ENCODE assay signal across 12 mouse cellular contexts in the genomic region with DNA sequence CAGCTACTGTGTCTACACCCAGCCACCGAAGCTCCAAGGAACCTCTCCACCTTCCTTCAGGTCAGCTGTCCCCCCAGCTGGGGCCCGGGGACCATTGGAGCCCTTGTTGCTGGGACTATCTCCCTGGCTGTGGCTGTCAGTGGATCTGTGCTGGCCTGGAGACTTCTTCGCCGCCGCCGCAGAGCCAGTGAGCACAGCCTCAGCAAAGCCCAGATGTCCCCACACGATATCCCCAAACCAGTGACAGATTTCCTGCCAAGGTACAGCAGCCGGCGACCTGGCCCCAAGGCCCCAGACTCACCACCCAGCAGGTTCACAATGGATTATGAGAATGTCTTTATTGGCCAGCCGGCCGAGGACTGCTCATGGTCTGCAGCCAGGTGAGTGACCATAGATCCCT. TPM values are rescaled to one million over a fixed set of nuclear protein-coding genes. Genes with fewer than 3 reads are reported as not detected.
DNase-seq lines count a peak whose midpoint lies in the region; ATAC-seq and TF ChIP-seq lines count a peak whose summit lies in the region.
"Had no signal": no experiment of that assay in that cellular context is flagged by ENCODE, and none has a peak within 500 bp of the region (broad histone marks: within the 10 kb centered on the region; RNA-seq: fewer than 3 reads in every experiment).

No protein-coding gene starts in this region.

- H3K9ac ChIP-seq in liver, embryonic 15.5 days = peak overlapping the region; percentile 39
- H3K9ac ChIP-seq in intestine, postnatal 0 days (ENCODE audit: low read depth, low read length) = no peak overlapping the region
- H3K9ac ChIP-seq: forebrain, embryonic 15.5 days had no signal

- DNase-seq in cerebellum, adult 11-12 months = peak; percentile 7
- no peak for DNase-seq in cerebellum, postnatal 25 days
- DNase-seq in lung, adult 2 months = no peak
- DNase-seq in lung, postnatal 14 days = no peak
- DNase-seq in left cerebral cortex, adult 9 months (ENCODE audit: low spot score in 2 of 2) = no peak
- DNase-seq: kidney, adult 8-10 months; left cerebral cortex, postnatal 4 days had no signal

- peak; percentile 41 for ATAC-seq in common myeloid progenitor, adult 5-6 weeks (replicated peaks; ENCODE audit: low read depth, poor library complexity, severe bottlenecking)
- ATAC-seq in liver, embryonic 15.5 days (ENCODE audit: insufficient read depth) = no peak
- no peak for ATAC-seq in intestine, postnatal 0 days
- ATAC-seq: forebrain, embryonic 15.5 days had no signal

- no peaks in the 10 kb centered on the region for H3K4me1 ChIP-seq in lung, adult 2 months (ENCODE audit: control insufficient read depth, insufficient read depth, low read length)
- peaks cover 95% of the 10 kb centered on the region for H3K4me1 ChIP-seq in liver, embryonic 15.5 days (replicated peaks)
- no peaks in the 10 kb centered on the region for H3K4me1 ChIP-seq in intestine, postnatal 0 days (replicated peaks; ENCODE audit: control insufficient read depth, insufficient read depth, low read length)
- H3K4me1 ChIP-seq: forebrain, embryonic 15.5 days had no signal

- H3K4me2 ChIP-seq in liver, embryonic 15.5 days = peak overlapping the region; percentile 58
- no peak overlapping the region; the same call in 1 of the 2 replicates for H3K4me2 ChIP-seq in intestine, postnatal 0 days (replicated peaks; ENCODE audit: low read depth)
- H3K4me2 ChIP-seq: forebrain, embryonic 15.5 days; heart, embryonic 11.5 days had no signal

- no peaks in the 10 kb centered on the region for H3K36me3 ChIP-seq in liver, embryonic 15.5 days (replicated peaks)
- H3K36me3 ChIP-seq in intestine, postnatal 0 days (ENCODE audit: control insufficient read depth, insufficient read depth) = no peaks in the 10 kb centered on the region
- H3K36me3 ChIP-seq: forebrain, embryonic 15.5 days had no signal

- H3K9me3 ChIP-seq in liver, embryonic 15.5 days (replicated peaks) = no peaks in the 10 kb centered on the region
- no peaks in the 10 kb centered on the region for H3K9me3 ChIP-seq in intestine, postnatal 0 days (ENCODE audit: control insufficient read depth)
- H3K9me3 ChIP-seq: forebrain, embryonic 15.5 days had no signal

- peak overlapping the region; percentile 83 for H3K27ac ChIP-seq in liver, embryonic 15.5 days (replicated peaks)
- no peak overlapping the region for H3K27ac ChIP-seq in intestine, postnatal 0 days (ENCODE audit: low read depth, low read length)
- H3K27ac ChIP-seq: forebrain, embryonic 15.5 days had no signal

- no peak for TF ChIP-seq POLR2A in lung, adult 2 months (IDR thresholded peaks at IDR 0.05; ENCODE audit: borderline replicate concordance, extremely low read depth, low read depth, low read length)

- peak overlapping the region; percentile 16 for H3K4me3 ChIP-seq in lung, adult 2 months (replicated peaks; ENCODE audit: extremely low read depth, low read depth, low read length)
- H3K4me3 ChIP-seq in liver, embryonic 15.5 days (replicated peaks) = peak overlapping the region; percentile 40
- no peak overlapping the region for H3K4me3 ChIP-seq in intestine, postnatal 0 days (ENCODE audit: low read depth, low read length)
- H3K4me3 ChIP-seq: forebrain, embryonic 15.5 days had no signal

- no peaks in the 10 kb centered on the region for H3K27me3 ChIP-seq in liver, embryonic 15.5 days
- H3K27me3 ChIP-seq in intestine, postnatal 0 days (replicated peaks; ENCODE audit: control insufficient read depth, insufficient read depth, low read length) = no peaks in the 10 kb centered on the region

- TF ChIP-seq CTCF in lung, adult 2 months (IDR thresholded peaks at IDR 0.05; ENCODE audit: insufficient read depth, low read length) = no peak
- no peak for TF ChIP-seq CTCF in intestine, postnatal 0 days (IDR thresholded peaks at IDR 0.05; ENCODE audit: low read depth)

- WGBS in lung, adult 2 months = 76% methylated on average over 11 of the region's 11 CpGs
- 20% methylated on average over 11 of the region's 11 CpGs for WGBS in liver, embryonic 15.5 days (ENCODE audit: insufficient replicate concordance)
- 82% methylated on average over 11 of the region's 11 CpGs for WGBS in intestine, postnatal 0 days

RNA-seq across cellular contexts. Expression of gene Lrrc25, which starts 2.0 kb away (rescaled TPM):
- polyA plus RNA-seq in lung, adult 2 months (2012; rRNA removed) = 10.4 and 10.5 TPM in 2 replicates
- total RNA-seq in common myeloid progenitor, adult 5-6 weeks (2017) = 1.6 and 2.6 TPM in 2 replicates
- 7.2 and 7.4 TPM in 2 replicates for polyA plus RNA-seq in liver, embryonic 15.5 days (2015; fragmentation: Nextera tagmentation; extraction: Ambion mirVana)
- polyA plus RNA-seq in intestine, postnatal 0 days (2015; fragmentation: Nextera tagmentation; extraction: Ambion mirVana) = 2.1 and 2.2 TPM in 2 replicates

RNA-seq across cellular contexts. Expression of gene Ssbp4, which starts 9.3 kb away (rescaled TPM):
- 228 and 351 TPM in 2 replicates for polyA plus RNA-seq in lung, adult 2 months (2012; rRNA removed)
- total RNA-seq in common myeloid progenitor, adult 5-6 weeks (2017) = 43.8 and 58.4 TPM in 2 replicates
- polyA plus RNA-seq in liver, embryonic 15.5 days (2015; fragmentation: Nextera tagmentation; extraction: Ambion mirVana) = 37.8 and 47.7 TPM in 2 replicates
- polyA plus RNA-seq in intestine, postnatal 0 days (2015; fragmentation: Nextera tagmentation; extraction: Ambion mirVana) = 63.2 and 65.3 TPM in 2 replicates

RNA-seq across cellular contexts. Expression of gene Gdf15, which starts 14.3 kb away (rescaled TPM):
- polyA plus RNA-seq in lung, adult 2 months (2012; rRNA removed) = 5.4 and 6.6 TPM in 2 replicates
- 0.29 TPM in 1 of 2 replicates, not detected in the other for total RNA-seq in common myeloid progenitor, adult 5-6 weeks (2017)
- 3.4 and 4.3 TPM in 2 replicates for polyA plus RNA-seq in liver, embryonic 15.5 days (2015; fragmentation: Nextera tagmentation; extraction: Ambion mirVana)
- 1.7 and 1.9 TPM in 2 replicates for polyA plus RNA-seq in intestine, postnatal 0 days (2015; fragmentation: Nextera tagmentation; extraction: Ambion mirVana)
- total RNA-seq: left cerebral cortex, postnatal 4 days had no signal
- polyA plus RNA-seq: forebrain, embryonic 15.5 days had no signal

RNA-seq across cellular contexts. Expression of gene Isyna1, which starts 23.8 kb away (rescaled TPM):
- 102 and 112 TPM in 2 replicates for polyA plus RNA-seq in lung, adult 2 months (2012; rRNA removed)
- total RNA-seq in common myeloid progenitor, adult 5-6 weeks (2017) = 35.0 and 43.9 TPM in 2 replicates
- polyA plus RNA-seq in liver, embryonic 15.5 days (2015; fragmentation: Nextera tagmentation; extraction: Ambion mirVana) = 43.2 and 44.7 TPM in 2 replicates
- polyA plus RNA-seq in intestine, postnatal 0 days (2015; fragmentation: Nextera tagmentation; extraction: Ambion mirVana) = 19.4 and 21.0 TPM in 2 replicates

RNA-seq across cellular contexts. Expression of gene Pgpep1, which starts 42.2 kb away (rescaled TPM):
- polyA plus RNA-seq in lung, adult 2 months (2012; rRNA removed) = 32.2 and 33.7 TPM in 2 replicates
- total RNA-seq in common myeloid progenitor, adult 5-6 weeks (2017) = 3.2 and 3.6 TPM in 2 replicates
- 21.7 and 22.3 TPM in 2 replicates for polyA plus RNA-seq in liver, embryonic 15.5 days (2015; fragmentation: Nextera tagmentation; extraction: Ambion mirVana)
- polyA plus RNA-seq in intestine, postnatal 0 days (2015; fragmentation: Nextera tagmentation; extraction: Ambion mirVana) = 79.0 and 92.1 TPM in 2 replicates
